20 mouse cellular contexts compared by ENCODE assay signal in the genomic region with DNA sequence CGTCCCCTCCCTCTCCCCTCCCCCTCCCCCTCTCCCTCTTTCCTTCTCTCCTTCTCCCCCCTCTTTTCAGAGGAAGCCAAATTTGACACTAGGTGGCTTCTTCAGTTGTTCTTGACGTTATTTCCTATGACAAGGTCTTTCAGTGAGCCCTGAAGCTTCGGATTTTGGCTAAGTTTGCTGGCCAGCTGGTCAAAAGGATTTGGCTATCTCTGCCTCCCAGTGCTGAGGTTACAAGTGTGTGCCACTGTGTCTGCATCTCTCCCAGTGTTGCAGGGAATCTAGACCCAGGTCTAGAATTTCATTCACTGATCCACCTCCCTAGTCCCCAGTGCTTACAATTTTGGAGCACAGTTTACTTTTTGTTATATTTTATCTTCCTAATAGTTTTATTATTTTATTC.
"Had no signal": no experiment of that assay in that cellular context is flagged by ENCODE, and none has a peak within 500 bp of the region (broad histone marks: within the 10 kb centered on the region; RNA-seq: fewer than 3 reads in every experiment).

No protein-coding gene starts in this region.

- H3K36me3 ChIP-seq: kidney, embryonic 15.5 days; limb, embryonic 10.5 days; limb, embryonic 13.5 days; liver, embryonic 12.5 days; liver, embryonic 15.5 days; lung, embryonic 15.5 days; neural tube, embryonic 12.5 days; neural tube, embryonic 15.5 days had no signal

- H3K4me2 ChIP-seq: kidney, embryonic 15.5 days; limb, embryonic 13.5 days; liver, embryonic 12.5 days; liver, embryonic 15.5 days; lung, embryonic 15.5 days; neural tube, embryonic 12.5 days; neural tube, embryonic 15.5 days had no signal

- DNase-seq: kidney, adult 11 months; kidney, adult 8-10 months; kidney, postnatal 10 days; kidney, postnatal 36 days; layer of hippocampus, postnatal 36 days; liver; lung, adult 18-20 months; lung, postnatal 10 days; lung, postnatal 4 days; thymus, adult 18-20 months; thymus, postnatal 36 days had no signal

- H3K27me3 ChIP-seq: kidney, embryonic 15.5 days; limb, embryonic 13.5 days; liver, embryonic 12.5 days; liver, embryonic 15.5 days; lung, embryonic 15.5 days; neural tube, embryonic 12.5 days; neural tube, embryonic 15.5 days had no signal

- H3K4me1 ChIP-seq: kidney, embryonic 15.5 days; limb, embryonic 10.5 days; limb, embryonic 13.5 days; liver, embryonic 12.5 days; liver, embryonic 15.5 days; lung, embryonic 15.5 days; neural tube, embryonic 12.5 days; neural tube, embryonic 15.5 days had no signal

- H3K9me3 ChIP-seq: kidney, embryonic 15.5 days; limb, embryonic 10.5 days; limb, embryonic 13.5 days; liver, embryonic 12.5 days; liver, embryonic 15.5 days; lung, embryonic 15.5 days; neural tube, embryonic 12.5 days; neural tube, embryonic 15.5 days had no signal

- H3K27ac ChIP-seq: kidney, embryonic 15.5 days; left cerebral cortex, adult 2 months; limb, embryonic 10.5 days; limb, embryonic 13.5 days; liver, embryonic 12.5 days; liver, embryonic 15.5 days; lung, embryonic 15.5 days; neural tube, embryonic 12.5 days; neural tube, embryonic 15.5 days had no signal

- H3K4me3 ChIP-seq: kidney, embryonic 15.5 days; left cerebral cortex, adult 2 months; limb, embryonic 10.5 days; limb, embryonic 13.5 days; liver, embryonic 12.5 days; liver, embryonic 15.5 days; lung, embryonic 15.5 days; neural tube, embryonic 12.5 days; neural tube, embryonic 15.5 days had no signal

- H3K9ac ChIP-seq: kidney, embryonic 15.5 days; limb, embryonic 13.5 days; liver, embryonic 12.5 days; liver, embryonic 15.5 days; lung, embryonic 15.5 days; neural tube, embryonic 12.5 days; neural tube, embryonic 15.5 days had no signal

- ATAC-seq: liver, embryonic 12.5 days had no signal
